Mouse (Mus musculus) megakaryocyte progenitor cell, adult 5-6 weeks (primary cell): Measurements from ENCODE around the gene Zfp36l2. TPM values are rescaled to one million over a fixed set of nuclear protein-coding genes. Genes with fewer than 3 reads are reported as not detected.
"Not testable (repeated sequence)": the region's sequence is repeated elsewhere in the genome, so short reads cannot be mapped to it uniquely, and the experiment has no call there.

Experiments used
- ATAC-seq: replicated peaks from 2 replicates; pipeline ENCODE4 v1.8.0; 2016; ENCODE audit warnings: mild to moderate bottlenecking, moderate TSS enrichment, inconsistent platforms; ENCODE audit not compliant: poor library complexity
- total RNA-seq, 2 experiments: library from RNA; stranded (forward) in 1 of 2; stranded (reverse) in 1 of 2; fragments of 157-497, 149-512 nt in 1 of 2; fragments of 200-1000 nt in 1 of 2; gene quantifications; 2 replicates each; pipeline versions ENCODE4 v1.2.3 to v1.2.4; 2015 to 2017

Gene Zfp36l2
- total RNA-seq (2015) (269 and 286 TPM in 2 replicates), total RNA-seq (2017) (98.9 and 112 TPM in 2 replicates)

DNA sequence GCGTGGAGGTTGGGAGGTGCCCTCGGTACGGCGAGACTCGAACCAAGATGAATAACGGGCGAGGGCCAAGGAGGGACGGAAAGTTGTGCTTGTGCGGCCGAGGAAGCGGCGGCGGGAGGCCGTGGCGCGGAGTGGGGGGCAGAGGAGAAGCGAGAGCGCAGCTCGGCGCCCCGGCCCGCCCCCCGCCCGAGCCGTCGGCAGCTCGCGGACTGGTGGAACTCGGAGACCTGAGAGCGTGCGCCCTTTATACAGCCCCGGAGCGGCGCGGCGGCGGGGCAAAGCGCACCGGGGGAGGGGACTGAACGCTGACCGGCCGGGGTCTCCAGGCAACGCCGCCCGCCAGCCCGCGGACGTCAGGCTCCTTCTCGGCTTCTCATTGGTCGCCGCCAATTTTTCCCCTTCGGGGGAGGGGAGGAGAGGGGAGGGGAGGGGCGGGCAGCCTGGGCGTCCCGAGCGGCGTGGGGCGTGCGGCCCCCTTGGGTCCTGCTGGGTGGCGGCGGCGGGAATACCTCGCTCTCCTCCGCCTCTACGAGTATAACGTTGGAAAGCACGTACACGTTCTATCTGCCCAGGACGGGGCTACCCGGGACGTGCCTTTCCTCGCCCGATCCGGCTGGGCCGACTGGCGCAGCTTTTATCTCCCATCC lies at the start of gene Zfp36l2:
Gene Zfp36l2 (minus strand): TSS at position 221 of the 647 bp plus-strand sequence.
- peak; percentile 38 for ATAC-seq

DNA sequence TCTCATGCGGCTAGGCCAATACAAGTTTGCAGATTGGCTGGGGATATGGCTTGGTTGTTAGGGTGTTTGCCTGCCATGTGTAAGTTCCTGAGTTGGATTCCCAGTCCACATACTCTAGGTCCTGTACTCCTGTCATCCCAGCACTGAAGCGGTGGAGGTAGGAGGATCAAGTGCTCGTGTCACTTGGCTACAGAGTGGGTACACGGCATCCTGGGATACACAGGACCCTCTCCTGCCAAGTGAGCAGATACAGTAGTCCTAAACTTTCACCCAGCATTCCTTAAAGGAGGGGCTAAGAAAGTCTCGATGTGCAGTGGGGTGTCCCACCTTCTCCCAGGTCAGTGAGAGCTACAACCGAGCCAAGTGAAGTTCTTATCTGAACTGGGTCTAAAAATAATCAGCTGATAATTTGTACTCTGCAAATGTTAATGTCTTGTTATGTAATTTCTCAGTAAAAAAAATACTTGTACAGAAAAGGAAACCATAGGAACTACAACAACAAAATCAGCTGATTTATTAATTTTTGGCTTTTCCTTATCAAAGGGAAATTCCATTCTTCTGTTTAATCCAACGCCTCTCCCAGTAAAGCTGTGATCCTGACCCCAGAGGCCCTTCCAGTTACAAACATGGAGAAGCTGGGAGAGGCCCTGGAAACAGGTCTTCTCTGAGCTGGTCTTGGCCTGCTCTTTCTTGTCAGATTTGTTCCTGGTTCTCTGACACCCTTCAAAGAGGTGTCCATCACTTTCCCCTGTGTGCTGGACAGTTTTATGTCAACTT lies 49.2 kb upstream of the Zfp36l2 start:
- ATAC-seq, result no peak

DNA sequence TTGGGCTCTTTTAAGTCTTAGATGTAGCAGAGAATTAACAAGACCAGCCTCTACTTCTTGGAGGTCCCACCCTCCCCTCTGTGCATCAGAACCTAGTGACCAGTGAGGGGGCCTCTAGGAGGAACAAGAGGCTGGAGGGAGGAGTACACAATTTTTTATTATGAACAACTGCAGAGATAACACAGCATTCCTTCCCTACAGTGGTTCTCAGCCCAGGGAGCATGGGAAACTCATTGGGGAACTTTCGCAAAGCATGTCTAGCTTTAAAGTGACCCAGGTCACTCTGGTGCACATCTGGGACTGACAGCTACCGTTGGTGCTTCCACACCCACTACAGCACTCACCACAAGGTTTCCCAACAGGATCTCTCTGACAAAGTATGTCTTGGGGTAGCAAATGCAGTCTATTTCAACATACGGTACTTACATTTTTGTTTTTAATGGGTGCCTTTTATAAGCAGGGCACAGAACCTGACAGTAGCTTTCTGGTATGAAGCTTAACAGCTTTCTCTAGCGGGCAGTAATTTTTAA lies 47.7 kb upstream of the Zfp36l2 start:
- peak; percentile 87 for ATAC-seq

- ATAC-seq, result peak; percentile 21
These were observed 47.0 kb upstream of the Zfp36l2 start for GRCm38 (mm10) chr17:84234785-84235184.

- ATAC-seq, result no peak
These were observed 46.0 kb upstream of the Zfp36l2 start for GRCm38 (mm10) chr17:84233758-84234157.

- no peak for ATAC-seq
These were observed 43.6 kb upstream of the Zfp36l2 start for GRCm38 (mm10) chr17:84231361-84231760.

GRCm38 (mm10) chr17:84228223-84228622 lies 40.5 kb upstream of the Zfp36l2 start:
- ATAC-seq, result no peak

GRCm38 (mm10) chr17:84226681-84227080 lies 38.9 kb upstream of the Zfp36l2 start:
- ATAC-seq, result no peak

DNA sequence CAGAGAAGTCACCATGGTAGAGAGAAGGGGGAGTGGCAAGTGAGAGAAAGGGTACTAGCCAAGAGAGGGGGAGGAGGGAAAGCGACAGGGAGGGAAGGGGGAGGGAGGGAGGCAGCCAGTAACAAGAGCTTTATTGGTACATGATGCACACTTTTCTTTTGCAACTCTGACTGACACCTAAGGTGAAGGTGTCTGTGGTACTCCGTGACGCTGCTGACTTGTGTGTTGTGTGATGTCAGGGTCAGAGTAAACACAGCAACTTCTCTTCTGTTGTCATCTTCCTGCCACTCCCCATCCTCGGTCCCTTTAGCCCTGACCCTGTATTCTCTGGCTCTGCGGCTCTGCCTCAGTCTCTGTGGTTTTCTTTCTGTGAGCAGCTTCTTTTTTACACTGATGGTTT lies 38.5 kb upstream of the Zfp36l2 start:
- ATAC-seq, result peak; percentile 48

DNA sequence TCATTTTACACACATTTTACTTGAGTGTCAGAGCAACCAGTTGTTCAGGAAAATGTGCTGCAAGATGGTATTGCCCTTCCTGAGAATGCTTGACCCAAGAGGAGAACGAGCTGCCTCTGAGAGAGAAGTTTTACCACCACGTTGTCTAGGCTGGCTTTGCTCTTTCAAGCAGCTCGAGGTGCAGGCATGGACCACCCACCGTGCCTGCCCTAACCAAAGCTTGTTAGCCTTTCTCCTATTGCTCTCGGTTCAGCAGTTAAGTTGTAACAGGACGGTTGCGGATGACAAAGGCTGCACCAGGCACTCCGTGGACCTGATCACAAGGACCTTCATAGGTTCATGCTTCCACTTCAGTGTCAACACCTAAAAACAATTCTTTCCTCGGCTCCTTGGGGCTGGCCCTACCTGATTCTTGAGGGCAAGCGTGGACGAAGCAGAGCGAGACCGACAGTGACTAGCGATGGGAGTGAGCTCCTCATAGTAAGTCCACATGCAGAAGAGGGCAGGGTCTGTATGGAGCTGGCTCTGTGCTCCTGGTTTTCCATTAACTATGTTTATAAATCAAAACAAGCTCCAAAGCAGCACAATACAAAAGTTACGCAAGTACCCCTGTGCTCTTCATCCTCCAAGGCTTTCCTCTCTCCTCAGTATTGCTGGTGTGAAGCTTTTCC lies 36.6 kb upstream of the Zfp36l2 start:
- no peak for ATAC-seq

- not testable (repeated sequence) for ATAC-seq
These were observed 31.1 kb upstream of the Zfp36l2 start for GRCm38 (mm10) chr17:84218841-84219240.

DNA sequence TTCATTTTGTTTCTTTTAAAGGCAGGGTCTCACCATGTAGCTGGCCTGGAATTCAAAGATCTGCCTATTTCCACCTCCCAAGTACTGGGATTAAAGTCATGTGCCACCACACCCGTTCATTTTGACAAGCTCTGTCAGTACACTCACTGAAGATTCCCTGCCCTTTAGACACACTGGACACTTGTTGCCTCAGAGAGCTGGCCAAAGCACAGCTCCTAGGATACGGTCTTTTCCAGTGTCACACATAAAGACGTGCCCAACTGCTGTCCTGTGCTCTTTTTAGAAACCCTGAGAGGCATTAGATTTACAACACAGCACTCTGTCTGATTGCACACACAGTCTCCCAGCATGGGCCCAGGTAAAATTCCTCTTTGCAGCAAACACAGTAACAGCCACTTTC lies 29.9 kb upstream of the Zfp36l2 start:
- no peak for ATAC-seq

- ATAC-seq, result peak; percentile 57
These were observed 27.7 kb upstream of the Zfp36l2 start for GRCm38 (mm10) chr17:84215264-84215960.

DNA sequence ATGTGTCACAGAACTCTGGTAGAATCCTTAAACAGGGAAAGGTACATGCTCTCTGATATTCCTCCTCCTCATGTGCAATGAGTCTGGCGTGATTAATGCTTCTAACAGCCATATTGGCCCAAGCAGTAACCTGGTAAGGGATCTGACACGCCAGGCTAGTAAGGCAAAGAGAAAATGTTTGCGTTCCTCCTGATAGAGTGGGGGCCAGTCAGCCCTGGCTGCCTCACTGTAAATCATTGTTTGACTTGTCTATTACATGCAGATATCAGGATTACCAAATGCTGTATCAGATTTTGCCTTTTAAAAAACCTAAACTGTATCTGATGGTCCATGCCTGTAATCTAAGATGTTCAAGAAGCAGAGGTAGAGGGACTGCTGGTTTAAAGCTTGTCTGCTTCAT lies 25.7 kb upstream of the Zfp36l2 start:
- ATAC-seq, result no peak

- ATAC-seq, result no peak
These were observed 19.9 kb upstream of the Zfp36l2 start for GRCm38 (mm10) chr17:84207611-84208010.

- no peak for ATAC-seq
These were observed 18.5 kb upstream of the Zfp36l2 start for GRCm38 (mm10) chr17:84206239-84206638.

- no peak for ATAC-seq
These were observed 17.2 kb upstream of the Zfp36l2 start for GRCm38 (mm10) chr17:84204962-84205361.

DNA sequence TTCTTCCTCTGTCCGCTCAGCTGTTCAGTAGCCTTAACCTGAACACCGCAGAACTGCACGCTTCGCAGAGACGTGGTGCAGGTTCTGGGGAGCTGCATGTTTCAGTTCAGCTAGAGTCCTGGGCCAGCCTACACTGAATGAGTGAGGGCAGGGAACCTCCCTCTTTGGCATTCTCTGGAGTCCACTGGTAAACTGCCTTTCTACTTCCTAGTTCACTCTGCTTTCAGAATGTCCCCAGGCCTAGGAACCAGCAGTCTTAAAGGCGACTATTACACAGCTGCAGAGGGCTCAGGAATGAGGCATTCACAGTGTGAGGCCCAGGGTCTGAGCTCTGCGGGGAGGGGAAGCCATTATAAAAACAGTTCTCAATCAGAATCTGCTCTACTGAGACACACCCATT lies 15.6 kb upstream of the Zfp36l2 start:
- no peak for ATAC-seq

- peak; percentile 85 for ATAC-seq
These were observed 13.4 kb upstream of the Zfp36l2 start for GRCm38 (mm10) chr17:84201183-84201582.

DNA sequence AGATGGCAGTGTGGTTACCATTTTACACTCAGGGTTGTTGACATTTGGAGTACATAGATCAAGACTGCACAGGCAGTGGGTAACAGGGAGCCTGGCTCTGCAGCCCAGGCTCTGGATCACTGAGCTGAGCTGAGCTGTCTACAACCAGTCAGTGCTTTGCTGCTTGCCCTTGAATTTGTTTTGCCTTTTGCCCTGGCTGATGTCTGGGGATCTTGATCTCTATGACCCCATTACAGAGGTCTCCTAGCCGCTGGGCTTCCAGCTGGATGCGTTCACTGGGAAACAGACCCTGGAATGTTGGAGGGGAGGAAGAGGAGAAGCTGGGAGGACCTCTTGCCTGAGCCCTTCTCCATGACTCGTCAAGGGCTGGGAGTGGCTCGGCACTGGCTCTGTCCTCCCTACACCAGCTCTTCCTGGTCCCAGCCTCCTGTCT lies 10.2 kb upstream of the Zfp36l2 start:
- no peak for ATAC-seq

DNA sequence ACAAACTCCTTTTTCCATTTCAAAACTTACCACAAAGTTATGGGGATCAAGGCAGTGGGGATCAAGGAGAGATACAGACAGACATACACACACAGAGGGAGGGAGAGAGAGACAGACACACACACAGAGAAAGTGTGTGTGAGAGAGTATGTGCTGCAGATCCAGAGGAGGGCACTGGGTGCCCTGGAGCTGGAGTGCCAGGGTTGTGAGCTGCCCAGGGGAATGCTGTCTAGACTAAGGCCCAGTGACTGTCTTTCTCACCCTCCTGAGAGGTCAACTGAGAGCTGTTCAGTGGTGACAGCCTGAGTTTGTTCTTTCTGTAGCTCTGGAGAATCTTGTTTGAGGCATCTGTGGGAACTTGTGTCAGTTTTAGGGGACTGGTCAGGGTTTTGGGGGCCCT lies 8.6 kb upstream of the Zfp36l2 start:
- no peak for ATAC-seq
